Mouse (Mus musculus): ENCODE data around the gene S100a11.
"Not testable (repeated sequence)": the region's sequence is repeated elsewhere in the genome, so short reads cannot be mapped to it uniquely, and the experiment has no call there.

Gene S100a11

DNA sequence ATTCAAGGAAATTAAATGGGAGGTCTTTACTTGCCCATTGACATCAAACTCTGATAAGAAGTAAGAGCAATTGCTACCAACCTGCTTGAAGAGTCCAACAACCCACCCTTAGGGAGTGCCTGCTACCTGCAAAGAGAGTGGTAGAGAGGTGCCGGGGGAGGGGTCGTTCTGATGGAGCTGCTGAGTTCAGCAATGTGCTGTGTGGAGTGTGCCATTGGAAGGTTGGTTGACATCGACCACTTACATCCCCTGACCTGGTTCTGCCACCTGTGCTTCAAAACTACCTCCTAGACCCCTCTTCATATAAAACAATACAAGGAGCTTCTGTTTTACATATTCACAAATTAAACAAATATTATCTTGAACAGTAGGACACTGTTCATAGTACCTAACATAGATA, 7.0 kb downstream of the S100a11 start:
- no peak for DNase-seq

DNA sequence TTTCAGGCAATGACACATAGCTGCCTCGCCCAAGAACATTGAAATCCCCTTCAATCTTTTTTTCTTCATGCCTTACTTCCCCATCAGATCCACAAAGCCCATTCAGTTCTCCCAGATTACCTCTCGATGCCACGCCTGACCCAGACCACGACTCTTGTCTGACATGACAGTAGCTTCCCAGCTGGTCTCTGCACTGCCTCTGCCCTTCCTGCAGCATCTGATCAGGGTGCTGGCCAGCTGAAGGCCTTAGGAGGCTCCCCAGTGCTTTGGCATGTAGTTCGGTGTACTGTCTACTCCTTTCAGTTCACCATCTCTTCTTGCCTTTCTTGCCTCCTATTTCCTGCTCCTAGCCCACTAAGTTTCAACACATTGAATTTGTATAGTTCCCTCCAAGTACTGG, 8.5 kb downstream of the S100a11 start:
- no peak for DNase-seq

DNA sequence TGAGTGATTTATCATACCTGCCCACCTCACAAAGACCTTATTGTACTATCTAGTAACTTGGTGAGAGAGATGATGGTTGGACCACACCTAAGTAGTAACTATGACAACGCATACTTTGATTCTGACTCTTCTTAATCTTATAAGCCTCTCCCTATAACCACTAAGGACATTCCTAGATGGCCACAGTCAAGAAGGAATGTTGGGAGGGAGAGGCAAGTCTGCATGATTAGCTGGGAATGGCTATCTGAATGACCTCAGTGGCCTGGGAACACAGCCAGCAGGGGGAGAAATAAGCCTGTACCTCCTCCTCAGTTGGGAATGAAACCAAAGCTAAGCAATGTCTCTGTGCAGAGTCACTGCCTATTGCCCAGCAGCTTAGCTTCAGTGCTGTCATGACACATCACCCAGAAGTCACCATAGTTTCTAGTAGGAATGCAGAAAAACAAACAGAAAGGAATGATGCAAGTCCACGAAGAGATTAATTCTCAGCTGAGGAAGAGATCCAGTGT, 16.8 kb downstream of the S100a11 start:
- no peak for DNase-seq

DNA sequence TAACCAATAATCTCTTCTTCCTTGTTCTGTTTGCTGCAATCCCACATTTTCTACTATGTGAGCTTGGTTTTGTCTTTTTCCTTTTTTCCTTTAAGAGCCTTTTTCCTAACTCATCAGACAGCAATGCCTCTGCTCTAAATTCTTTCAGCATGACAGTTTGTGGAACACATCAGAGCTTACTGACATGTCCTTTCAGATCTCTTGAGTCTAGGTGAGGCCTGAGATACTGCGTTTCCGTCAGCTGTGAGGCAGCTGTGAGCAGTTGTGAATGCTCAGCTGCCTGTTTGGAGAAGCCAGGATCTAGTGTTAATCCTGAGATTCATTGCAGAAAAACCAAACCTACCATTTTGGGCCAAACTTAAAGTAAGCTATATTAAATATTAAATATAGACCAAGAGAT, 18.2 kb downstream of the S100a11 start:
- DNase-seq, result no peak

DNA sequence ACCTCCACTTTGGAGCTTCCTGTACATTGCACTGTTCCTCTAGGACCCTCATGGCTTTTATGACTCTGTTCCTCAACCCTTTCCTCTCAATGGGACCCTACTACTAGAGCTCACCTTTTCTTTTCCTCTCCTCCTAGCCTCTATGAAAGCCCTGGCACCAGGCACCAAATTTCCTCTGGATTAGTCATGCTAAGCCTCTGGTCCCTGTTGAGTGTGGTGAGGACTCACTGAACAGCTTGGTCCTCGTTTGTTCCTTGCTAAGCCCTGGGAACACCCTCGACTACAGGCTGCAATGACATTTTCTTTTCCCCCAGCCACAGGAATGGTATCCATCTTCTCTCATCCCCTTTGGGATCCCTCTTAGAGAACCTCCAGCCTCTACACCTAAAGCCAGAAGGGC, 21.2 kb downstream of the S100a11 start:
- no peak for DNase-seq

DNA sequence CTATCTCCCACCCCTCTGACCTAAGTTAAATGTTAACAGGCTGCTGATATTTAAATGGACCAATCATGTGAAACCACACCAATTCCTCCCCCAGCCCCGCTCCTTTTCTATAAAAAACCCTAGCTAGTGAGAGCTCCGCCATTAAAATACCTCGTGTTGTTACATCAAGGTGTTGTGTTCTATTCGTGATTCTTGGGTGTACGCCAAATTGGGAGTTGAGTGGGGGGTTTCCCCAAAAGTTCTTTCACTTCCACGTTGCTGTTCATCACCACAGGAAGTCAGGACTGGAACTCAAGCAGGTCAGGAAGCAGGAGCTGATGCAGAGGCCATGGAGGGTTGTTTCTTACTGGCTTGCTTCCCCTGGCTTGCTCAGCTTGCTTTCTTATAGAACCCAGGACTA, 23.9 kb downstream of the S100a11 start:
- DNase-seq, result not testable (repeated sequence)

DNA sequence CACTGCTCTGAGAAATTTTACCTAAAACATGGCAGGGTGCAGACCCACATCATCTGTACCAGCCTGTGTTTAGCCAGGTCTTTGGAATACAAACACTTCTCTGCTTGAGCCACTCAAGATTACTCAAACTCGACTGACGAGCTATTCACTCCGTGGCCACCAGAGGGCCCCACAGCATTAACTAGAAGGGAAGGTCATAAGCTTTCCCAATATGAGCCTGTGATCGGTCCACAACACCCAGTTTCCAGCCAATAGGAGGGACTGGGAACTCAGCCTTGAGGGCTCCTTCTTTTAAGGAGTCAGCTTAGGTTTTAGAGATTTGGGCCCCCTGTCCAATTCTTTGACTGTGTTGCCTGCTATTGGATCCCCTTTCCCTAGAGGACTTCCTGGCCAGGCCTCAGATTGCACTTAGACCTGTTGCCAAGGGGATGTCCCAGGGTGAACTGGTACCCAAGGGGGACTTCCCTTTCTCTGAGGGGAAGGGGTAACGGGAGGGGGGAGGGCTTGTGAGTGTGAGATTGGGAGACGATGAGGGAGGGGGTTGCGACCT, 26.9 kb downstream of the S100a11 start:
- peak; percentile 30 for DNase-seq

DNA sequence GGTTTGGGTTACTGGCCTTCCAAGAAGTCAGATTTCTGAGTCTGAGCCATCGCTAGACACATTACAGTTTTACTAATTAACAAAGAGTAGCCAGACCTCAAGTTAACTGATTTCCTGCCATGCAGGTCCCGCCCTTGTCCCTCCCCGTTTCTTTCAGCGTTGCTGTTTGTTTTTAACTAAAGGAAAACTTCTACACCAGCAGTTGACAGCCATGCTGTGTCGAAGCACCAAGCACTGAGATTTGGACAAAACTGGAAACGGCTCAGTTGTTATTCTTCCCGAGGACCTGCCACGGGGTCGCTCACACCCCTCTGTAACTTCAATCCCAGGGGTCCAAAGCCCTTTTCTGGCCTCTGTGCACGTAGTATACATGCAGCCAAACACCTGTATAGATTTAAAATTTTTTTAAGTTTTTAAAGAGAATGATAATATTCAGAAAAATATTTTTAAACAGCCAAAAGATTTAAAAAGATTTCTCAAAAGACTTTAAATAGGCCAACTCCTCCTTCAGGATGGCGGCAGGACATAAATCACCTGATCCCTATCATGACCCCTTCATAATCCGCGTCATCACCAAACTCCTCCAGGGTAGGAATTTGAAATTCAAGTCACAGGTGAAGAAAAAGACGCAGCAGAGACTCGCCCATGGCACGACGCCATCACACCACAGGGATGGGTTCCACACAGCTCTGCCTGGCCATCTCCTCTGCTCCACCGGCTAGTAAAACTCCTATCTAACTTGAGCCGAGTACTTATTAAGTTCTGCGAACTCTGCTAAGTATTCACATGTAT, 27.7 kb downstream of the S100a11 start:
- DNase-seq, result no peak

DNA sequence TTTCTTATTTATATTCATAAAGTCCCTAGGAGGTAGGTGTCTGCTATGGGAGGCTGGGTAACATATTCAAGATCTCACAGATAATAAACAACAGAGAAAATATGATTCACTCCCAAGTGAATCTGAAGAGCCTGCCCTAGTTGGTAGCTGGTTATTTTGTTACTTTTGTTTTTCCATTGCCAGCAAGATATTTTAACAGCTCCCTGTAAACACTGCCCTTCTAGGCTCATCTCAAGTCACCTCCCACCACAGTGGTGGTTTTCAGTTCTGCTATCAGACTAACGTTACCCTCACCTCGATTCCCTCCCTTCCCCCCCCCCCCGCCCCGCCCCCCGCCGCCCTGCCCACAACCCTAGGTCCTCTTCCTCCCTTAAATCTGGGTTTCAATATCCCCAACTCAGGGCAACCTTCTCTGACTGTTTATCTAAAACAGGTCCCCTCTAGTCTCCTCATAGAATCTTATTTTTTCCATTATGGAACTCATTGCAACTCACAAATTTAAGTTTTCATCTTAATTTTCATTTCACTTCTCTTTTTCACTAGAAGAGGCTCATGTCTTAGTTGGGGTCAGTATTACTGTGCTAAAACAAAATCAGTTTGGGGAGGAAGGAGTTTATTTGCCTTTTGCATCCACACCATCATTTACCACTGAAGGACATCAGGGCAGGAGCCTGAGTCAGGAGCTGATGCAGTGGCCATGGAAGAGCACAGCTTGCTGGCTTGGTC, 28.4 kb downstream of the S100a11 start:
- DNase-seq, result no peak

DNA sequence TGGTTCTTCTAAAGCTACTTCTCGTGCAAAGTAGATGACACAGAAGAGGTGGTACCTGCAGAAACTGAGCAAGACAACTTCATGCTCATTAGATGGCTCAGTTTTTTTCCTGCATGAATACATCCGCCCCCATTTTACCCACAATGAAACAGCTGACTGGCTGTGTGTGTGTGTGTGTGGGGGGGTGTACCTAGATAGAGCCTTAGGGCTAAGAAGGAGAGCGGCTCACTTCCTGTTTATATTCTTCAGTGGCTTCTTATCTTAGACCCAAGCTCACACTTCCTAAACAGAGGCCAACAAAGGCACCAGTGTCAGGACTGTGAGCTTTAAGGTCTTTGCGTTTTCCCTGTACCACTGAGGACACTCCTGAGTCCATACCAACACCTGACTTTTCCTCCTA, 29.7 kb downstream of the S100a11 start:
- DNase-seq, result no peak

DNA sequence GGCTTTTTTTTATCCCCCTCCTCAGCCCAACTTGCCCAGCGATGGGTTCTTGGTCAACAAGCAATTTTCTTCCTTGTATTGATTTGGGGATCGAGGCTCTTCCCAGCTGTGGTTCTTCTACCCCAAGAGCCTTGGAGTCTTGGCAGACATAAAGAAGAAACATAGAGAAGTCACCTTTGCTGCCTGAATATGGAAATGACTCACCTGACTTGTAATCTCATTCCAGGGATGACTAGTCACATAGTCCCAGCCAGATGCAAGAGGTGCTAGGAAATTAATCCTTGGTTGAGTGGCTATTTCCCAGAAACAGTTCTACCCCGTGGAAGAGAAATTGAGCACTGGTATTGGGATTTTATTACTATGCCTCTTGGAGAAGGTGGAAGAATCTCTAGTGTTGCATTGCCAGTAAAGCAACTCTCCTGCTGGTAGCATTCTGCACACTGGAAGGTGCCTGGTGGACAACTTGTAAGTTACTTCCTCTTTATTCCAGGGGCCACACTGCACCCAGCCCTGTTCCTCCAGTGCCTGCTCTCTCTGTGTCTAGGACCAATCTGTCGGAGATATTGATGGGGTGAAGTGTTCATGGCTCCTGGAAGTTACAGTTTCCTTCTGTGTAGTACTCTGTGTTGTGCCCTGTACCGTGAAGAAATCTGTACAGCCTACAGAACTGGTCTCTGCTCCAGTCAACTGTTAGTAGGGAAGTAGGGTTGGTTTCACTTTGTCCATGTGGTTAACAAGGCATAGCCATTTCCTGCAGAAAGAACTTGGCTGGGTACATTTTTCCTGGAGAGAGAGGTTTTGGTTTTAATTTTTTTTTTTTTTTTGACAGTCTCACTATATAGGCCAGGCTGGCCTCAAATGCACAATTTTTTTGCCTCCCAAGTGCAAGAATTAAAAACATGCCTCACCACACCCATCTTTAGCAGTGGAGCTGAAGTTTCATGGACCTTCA, 31.9 kb downstream of the S100a11 start:
- no peak for DNase-seq

DNA sequence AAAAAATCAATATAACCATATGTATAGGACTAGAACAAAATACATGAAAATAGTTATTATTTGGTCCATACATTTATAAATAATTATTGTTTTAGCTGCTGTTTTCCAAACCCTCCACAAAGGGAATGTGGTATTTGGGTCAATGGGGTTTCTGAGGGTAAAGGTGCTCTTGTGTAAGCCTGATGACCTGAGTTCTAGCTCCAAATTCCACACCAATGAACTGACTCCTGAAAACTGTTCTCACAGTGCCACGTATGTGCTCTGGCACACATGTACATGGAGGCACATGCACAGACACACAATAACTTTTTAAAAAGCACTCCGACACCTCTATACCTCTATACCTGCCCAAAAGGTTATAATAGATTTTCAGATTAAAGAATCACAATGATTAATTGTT, 33.0 kb downstream of the S100a11 start:
- DNase-seq, result no peak

DNA sequence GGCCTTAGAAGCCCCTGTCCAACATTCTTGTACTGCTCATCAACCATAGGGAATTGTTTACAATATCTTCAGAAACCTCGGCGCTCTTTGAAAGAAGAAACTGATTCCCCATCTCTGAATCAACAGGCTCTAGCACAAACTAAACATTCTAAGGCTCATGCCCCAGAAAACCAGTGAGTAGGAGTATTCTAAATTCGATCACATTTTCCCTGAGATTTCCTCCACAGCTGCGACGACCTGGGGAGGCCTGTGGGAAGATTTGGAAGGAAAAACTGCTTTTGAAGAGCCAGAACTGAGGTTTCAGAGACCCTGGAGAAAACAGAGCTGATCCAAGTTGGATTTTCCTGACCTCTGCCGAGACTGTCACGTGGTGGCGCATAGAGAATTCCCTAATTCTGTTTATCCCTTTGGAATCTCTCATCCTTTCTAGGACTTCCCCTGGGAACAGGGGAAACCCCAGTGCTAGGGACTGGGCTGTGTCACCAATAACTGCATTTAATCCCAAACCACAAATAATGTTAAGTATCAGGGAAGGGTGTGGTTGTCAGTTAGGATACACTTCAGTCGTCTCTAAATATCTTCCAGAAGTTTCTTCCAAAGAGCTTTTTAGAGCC, 33.6 kb downstream of the S100a11 start:
- no peak for DNase-seq

DNA sequence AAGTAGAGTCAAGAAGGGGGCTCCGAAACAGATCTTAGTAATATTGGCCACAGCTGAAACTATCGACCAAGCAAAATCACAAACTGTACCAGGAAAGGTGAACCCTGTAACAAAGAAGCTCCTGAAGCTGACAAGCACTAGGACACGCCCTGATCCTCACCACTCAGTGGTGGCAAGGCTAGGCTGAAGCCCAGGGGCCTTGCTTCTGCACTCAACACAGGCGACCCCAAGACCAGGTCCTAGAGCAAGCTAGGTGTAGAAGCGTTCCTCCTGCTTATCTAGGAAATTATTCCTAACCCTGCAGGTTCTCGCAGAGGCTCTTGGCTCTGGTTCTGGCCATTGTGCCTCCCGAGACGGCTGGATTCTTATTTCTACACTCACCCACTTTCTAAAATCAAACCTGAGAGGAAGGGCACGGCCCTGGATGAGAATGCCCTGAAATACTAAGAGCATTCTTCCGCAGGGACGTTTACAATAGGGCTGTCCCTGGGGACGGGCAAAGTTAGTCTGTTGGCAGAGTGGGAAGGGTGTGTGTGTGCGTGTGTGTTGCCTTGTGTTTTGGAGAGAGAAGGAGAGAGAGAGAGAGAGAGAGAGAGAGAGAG, 34.2 kb downstream of the S100a11 start:
- DNase-seq, result no peak

DNA sequence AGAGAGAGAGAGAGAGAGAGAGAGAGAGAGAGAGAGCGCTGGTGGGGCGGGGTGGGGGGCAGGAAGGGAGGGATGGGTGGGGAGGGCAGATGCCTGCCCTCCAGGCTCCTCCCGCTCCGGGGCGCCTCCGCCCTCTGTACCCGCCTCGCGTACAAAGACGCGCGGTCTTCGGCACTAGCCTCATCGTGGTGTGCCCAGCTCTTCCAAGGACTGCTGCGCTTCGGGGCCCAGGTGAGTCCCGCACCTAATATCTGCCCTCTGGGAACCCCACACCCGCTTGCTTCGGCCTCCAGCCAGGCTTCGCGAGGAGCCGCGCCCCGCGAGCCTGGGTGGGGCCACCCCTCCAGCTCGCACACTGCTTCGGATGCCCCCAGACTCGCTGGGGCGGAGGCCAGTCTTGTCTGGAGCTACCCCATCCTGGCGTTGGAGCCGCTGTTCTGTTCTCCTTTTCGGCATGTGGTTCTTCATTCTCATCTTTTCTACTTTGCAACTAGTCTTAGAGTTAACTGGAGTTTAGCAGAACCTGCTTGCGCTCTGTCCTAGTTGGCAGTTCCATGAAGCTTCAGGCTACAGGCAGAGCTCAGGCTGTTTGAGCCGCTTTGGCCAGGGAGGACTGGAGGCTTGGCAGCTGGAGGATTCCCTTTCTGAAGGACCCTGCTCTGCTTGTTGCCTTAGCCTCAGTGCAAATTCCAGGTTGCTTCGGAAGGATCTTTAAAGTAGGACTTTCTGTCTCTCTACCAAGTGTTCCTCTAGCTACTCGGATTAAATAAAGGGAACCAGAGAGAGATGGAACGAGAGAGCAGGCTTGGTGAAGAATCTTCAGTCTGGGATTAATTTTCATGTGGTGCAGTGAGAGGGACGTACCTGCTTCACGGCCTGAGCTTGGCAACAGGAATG, 34.9 kb downstream of the S100a11 start, which contains the start of gene S100a10:
S100a10 (plus strand) TSS at position 100 of the 897 bp plus-strand sequence.
- DNase-seq, result no peak

DNA sequence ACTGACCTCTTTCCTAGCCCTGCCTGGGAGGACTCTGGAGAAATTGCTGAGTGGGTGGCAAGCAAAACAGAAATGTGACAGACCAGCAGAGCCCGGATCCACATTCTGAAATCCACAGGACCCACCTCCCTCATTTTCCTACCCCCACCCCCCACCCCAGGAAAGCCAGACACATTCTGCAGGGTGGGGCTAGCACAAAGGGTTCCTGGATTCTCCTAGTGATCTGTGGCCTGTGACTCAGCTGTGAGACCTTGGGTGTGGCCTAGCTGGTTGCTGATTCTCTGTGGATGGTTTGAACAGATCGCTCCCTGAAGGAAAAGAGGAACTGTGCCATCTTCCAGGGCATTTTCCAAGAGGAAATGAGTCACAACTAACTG, 35.6 kb downstream of the S100a11 start:
- no peak for DNase-seq

DNA sequence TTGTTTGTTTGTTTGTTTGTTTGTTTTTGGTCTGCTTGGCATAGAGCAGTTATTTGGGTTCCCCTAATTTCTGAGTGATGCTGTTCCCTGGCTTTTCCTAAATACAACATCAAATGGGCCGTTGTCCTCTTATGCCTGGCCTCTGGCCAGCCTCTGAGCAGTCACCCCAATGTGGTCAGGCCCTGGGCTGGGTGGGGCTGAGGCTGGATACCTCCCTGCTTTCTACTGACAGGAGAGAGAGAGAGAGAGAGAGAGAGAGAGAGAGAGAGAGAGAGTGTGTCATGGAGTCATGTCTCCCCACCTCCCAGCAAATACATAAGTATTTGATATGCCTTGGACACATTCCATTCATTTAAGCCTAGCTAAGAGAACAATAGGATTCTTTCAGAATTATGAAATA, 36.3 kb downstream of the S100a11 start:
- no peak for DNase-seq

DNA sequence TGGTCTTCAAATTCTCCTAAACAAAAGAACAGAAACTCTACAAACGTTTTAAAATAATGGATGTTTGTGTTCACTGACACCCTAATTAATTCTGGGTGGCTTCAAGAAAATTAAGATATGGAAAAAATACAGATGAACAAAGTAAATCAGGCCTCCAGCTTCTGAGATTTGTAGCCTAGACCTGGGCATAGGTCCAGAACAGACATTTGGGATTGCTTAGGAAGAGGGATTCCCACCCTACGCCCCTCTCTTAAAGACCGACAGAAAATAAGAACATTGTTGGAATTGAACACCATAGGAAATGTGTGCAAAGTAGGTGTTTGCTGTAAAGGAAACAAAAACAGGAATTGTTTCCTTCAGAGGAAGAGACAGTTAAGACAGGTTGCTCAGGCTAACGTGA, 37.2 kb downstream of the S100a11 start:
- DNase-seq, result no peak

DNA sequence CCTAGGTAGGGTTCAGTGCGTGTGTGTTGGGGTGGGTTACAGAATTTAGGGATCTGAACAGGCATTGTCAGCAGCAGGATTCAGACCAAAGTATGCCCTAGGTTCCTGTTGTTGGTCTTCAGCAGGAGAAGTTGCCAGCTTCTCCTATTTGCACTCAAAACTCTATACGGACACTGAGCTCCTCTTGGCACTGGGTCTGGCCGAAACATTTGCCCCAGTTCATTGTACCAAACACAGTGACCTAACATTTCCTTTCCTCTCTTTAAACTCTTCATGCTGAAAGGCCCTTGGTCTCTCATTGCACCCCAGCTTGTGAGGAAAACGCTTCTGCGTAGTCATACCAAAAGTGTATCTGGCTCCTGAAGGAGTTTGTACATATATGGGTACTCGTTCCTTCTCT, 39.7 kb downstream of the S100a11 start:
- no peak for DNase-seq

DNA sequence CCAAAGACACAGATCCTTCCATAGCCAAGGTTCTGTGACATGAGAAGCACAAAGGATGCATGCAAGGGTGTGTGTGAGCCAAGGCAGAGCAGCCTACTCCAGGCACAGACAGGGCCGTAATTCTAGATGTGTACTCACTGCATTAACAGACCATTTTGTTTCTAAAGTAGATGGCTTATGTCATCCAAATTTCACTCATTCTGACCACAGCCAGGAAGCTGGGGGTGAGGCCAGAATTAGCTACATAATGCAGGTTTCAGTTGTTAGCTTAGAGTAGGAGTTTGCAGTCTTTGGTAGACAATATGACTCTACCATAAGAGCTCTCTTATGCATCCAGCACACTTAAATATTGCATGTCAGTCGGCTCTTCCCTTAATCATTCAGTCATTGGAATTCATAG, 42.1 kb downstream of the S100a11 start:
- DNase-seq, result no peak

DNA sequence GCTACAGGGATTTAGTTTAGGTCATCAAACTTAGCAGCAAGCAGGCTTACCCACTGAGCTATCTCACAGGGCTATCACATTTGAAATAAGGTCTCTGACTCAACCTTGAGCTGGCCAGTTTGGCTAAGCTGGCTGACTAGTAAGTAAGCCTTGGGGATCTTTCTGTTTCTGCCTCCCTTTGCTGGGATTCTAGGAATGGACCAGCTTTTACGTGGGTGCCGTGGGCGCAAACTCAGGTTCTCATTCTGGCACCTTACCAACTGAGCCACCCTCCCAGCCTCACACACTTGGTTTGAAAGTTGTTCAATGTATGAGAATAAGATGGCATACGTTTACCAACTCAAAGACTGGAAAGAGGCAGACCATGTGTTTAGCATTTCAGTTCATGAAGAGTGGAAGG, 42.9 kb downstream of the S100a11 start:
- no peak for DNase-seq
